Mouse (Mus musculus): ENCODE data around the gene Dcp1a. TPM values are rescaled to one million over a fixed set of nuclear protein-coding genes. Genes with fewer than 3 reads are reported as not detected.

Dcp1a gene
- total RNA-seq (2021) = 10 to 100 TPM; 21.4 to 21.9 TPM

- intact Hi-C loops (cut with DNase I) = no loop called here
- peak; percentile 96 for DNase-seq
Measured at GRCm38 (mm10) chr14:30479361-30479948, at the start of gene Dcp1a. Gene Dcp1a, plus strand, starts transcription at chr14:30479535.

GRCm38 (mm10) chr14:30429606-30430005 lies 49.7 kb upstream of the Dcp1a start:
- intact Hi-C loops (cut with DNase I) = no loop called here
- peak; percentile 16 for DNase-seq

- intact Hi-C loops (cut with DNase I) = no loop called here
- DNase-seq = no peak
Measured at GRCm38 (mm10) chr14:30430026-30430425, 49.3 kb upstream of the Dcp1a start.

- no peak for DNase-seq
- intact Hi-C loops (cut with DNase I) = no loop called here
Measured at GRCm38 (mm10) chr14:30430446-30430845, 48.9 kb upstream of the Dcp1a start.

GRCm38 (mm10) chr14:30435316-30435715 lies 44.0 kb upstream of the Dcp1a start:
- intact Hi-C loops (cut with DNase I) = no loop called here
- no peak for DNase-seq

GRCm38 (mm10) chr14:30439915-30440314 lies 39.4 kb upstream of the Dcp1a start:
- intact Hi-C loops (cut with DNase I) = no loop called here
- no peak for DNase-seq

GRCm38 (mm10) chr14:30455801-30456595 lies 23.3 kb upstream of the Dcp1a start:
- intact Hi-C loops (cut with DNase I) = loop anchor here (5.0 kb wide), 1 partner anchor 104 kb away; no protein-coding TSS in a partner anchor
- peak; percentile 4 for DNase-seq

GRCm38 (mm10) chr14:30457436-30457835 lies 21.9 kb upstream of the Dcp1a start:
- no peak for DNase-seq
- intact Hi-C loops (cut with DNase I) = loop anchor here (5.0 kb wide), 1 partner anchor 105 kb away; no protein-coding TSS in a partner anchor

GRCm38 (mm10) chr14:30457897-30458296 lies 21.4 kb upstream of the Dcp1a start:
- intact Hi-C loops (cut with DNase I) = loop anchor here (5.0 kb wide), 1 partner anchor 106 kb away; no protein-coding TSS in a partner anchor
- DNase-seq = no peak

GRCm38 (mm10) chr14:30458820-30459219 lies 20.5 kb upstream of the Dcp1a start:
- DNase-seq = no peak
- intact Hi-C loops (cut with DNase I) = loop anchor here (5.0 kb wide), 1 partner anchor 107 kb away; no protein-coding TSS in a partner anchor

GRCm38 (mm10) chr14:30459891-30460523 lies 19.3 kb upstream of the Dcp1a start:
- intact Hi-C loops (cut with DNase I) = loop anchor here (2.0 to 5.0 kb wide), 2 partner anchors 108 to 323 kb away; no protein-coding TSS in a partner anchor
- peak; percentile 82 for DNase-seq

GRCm38 (mm10) chr14:30463312-30463711 lies 16.0 kb upstream of the Dcp1a start:
- no peak for DNase-seq
- intact Hi-C loops (cut with DNase I) = no loop called here

GRCm38 (mm10) chr14:30473605-30474004 lies 5.7 kb upstream of the Dcp1a start:
- no peak for DNase-seq
- intact Hi-C loops (cut with DNase I) = no loop called here

GRCm38 (mm10) chr14:30474416-30474815 lies 4.9 kb upstream of the Dcp1a start:
- intact Hi-C loops (cut with DNase I) = no loop called here

GRCm38 (mm10) chr14:30491342-30491741 lies 12.0 kb downstream of the Dcp1a start, which contains the start of gene Cacna1d:
Gene Cacna1d, minus strand, starts transcription at chr14:30491455.
- intact Hi-C loops (cut with DNase I) = no loop called here
- DNase-seq = no peak

More at GRCm38 (mm10) chr14:30474416-30474815, 4.9 kb upstream of the Dcp1a start:
- no peak for DNase-seq

GRCm38 (mm10) chr14:30493276-30493675 lies 13.9 kb downstream of the Dcp1a start:
- intact Hi-C loops (cut with DNase I) = no loop called here
- DNase-seq = no peak

GRCm38 (mm10) chr14:30494998-30495397 lies 15.7 kb downstream of the Dcp1a start:
- intact Hi-C loops (cut with DNase I) = no loop called here
- DNase-seq = no peak

GRCm38 (mm10) chr14:30498202-30498601 lies 18.9 kb downstream of the Dcp1a start:
- intact Hi-C loops (cut with DNase I) = no loop called here
- DNase-seq = peak; percentile 70

GRCm38 (mm10) chr14:30504990-30505389 lies 25.7 kb downstream of the Dcp1a start:
- intact Hi-C loops (cut with DNase I) = no loop called here
- no peak for DNase-seq

GRCm38 (mm10) chr14:30510214-30510763 lies 31.0 kb downstream of the Dcp1a start:
- intact Hi-C loops (cut with DNase I) = no loop called here
- DNase-seq = no peak

GRCm38 (mm10) chr14:30512896-30513295 lies 33.6 kb downstream of the Dcp1a start:
- intact Hi-C loops (cut with DNase I) = no loop called here
- DNase-seq = no peak

Measured in left cerebral cortex, postnatal 4 days (tissue).